Mouse (Mus musculus): ENCODE measurements around the gene Csf1. TPM values are rescaled to one million over a fixed set of nuclear protein-coding genes. Genes with fewer than 3 reads are reported as not detected.

The Csf1 gene
- total RNA-seq, 2 experiments from 2014 or later: 17.1 to 18.6 TPM

GRCm38 (mm10) chr3:107709156-107709555 is 51.1 kb downstream of the Csf1 start:
- DNase-seq (ENCODE audit: extremely low spot score in 1 of 2, low spot score in 1 of 2): no peak

- DNase-seq (ENCODE audit: extremely low spot score in 1 of 2, low spot score in 1 of 2): no peak
These were observed 53.0 kb downstream of the Csf1 start for GRCm38 (mm10) chr3:107707239-107707638.

- no peak for DNase-seq (ENCODE audit: extremely low spot score in 1 of 2, low spot score in 1 of 2)
These were observed 54.1 kb downstream of the Csf1 start for GRCm38 (mm10) chr3:107706164-107706563.

- DNase-seq (ENCODE audit: extremely low spot score in 1 of 2, low spot score in 1 of 2): no peak
These were observed 55.9 kb downstream of the Csf1 start for GRCm38 (mm10) chr3:107704371-107704705.

- DNase-seq (ENCODE audit: extremely low spot score in 1 of 2, low spot score in 1 of 2): no peak
These were observed 56.4 kb downstream of the Csf1 start for GRCm38 (mm10) chr3:107703675-107704370.

GRCm38 (mm10) chr3:107701767-107702394 is 58.4 kb downstream of the Csf1 start:
- DNase-seq (ENCODE audit: extremely low spot score in 1 of 2, low spot score in 1 of 2): no peak

- DNase-seq (ENCODE audit: extremely low spot score in 1 of 2, low spot score in 1 of 2): no peak
These were observed 59.6 kb downstream of the Csf1 start for GRCm38 (mm10) chr3:107700625-107701024.

GRCm38 (mm10) chr3:107696910-107697309 is 63.4 kb downstream of the Csf1 start:
- no peak for DNase-seq (ENCODE audit: extremely low spot score in 1 of 2, low spot score in 1 of 2)

GRCm38 (mm10) chr3:107695948-107696881 is 64.1 kb downstream of the Csf1 start, which contains the start of gene Ahcyl1:
Ahcyl1 (minus strand) TSS chr3:107696560.
- DNase-seq (ENCODE audit: extremely low spot score in 1 of 2, low spot score in 1 of 2): peak; percentile 97 to 99

- peak in 1 of 2 experiments; percentile 11 for DNase-seq (ENCODE audit: extremely low spot score in 1 of 2, low spot score in 1 of 2)
These were observed 64.9 kb downstream of the Csf1 start for GRCm38 (mm10) chr3:107695219-107695947.

- DNase-seq (ENCODE audit: extremely low spot score in 1 of 2, low spot score in 1 of 2): no peak
These were observed 65.9 kb downstream of the Csf1 start for GRCm38 (mm10) chr3:107694256-107694900.

Other genes starting within 250 kb of the Csf1 start
- gene Slc6a17, start 242.5 kb downstream of the Csf1 start, total RNA-seq (2021): 100 to 1,000 TPM; 288 to 297 TPM
- not detected for gene Ubl4b, start 205.4 kb downstream of the Csf1 start, total RNA-seq (2021)
- gene Alx3, start 165.4 kb downstream of the Csf1 start, total RNA-seq (2021): under 1 TPM; 0.33 to 0.47 TPM
- not detected for gene Gm10961, start 129.1 kb downstream of the Csf1 start, total RNA-seq (2021)
- gene Strip1, start 128.8 kb downstream of the Csf1 start, total RNA-seq (2021): 10 to 100 TPM; 69.6 to 71.2 TPM
- gene Ahcyl1, start 63.9 kb downstream of the Csf1 start, total RNA-seq (2021): 100 to 1,000 TPM; 333 to 340 TPM
- gene Eps8l3, start 116.8 kb upstream of the Csf1 start, total RNA-seq (2021): not detected
- gene Gstm5, start 135.4 kb upstream of the Csf1 start, total RNA-seq (2021): 100 to 1,000 TPM; 281 to 321 TPM
- gene Gstm7, start 171.3 kb upstream of the Csf1 start, total RNA-seq (2021): 100 to 1,000 TPM; 150 to 174 TPM
- gene Gstm6, start 183.3 kb upstream of the Csf1 start, total RNA-seq (2021): 10 to 100 TPM; 12.1 to 14.2 TPM
- gene Gstm3, start 208.8 kb upstream of the Csf1 start, total RNA-seq (2021): not detected
- 1 to 10 TPM; 2.6 to 2.8 TPM for gene Gstm2, start 226.0 kb upstream of the Csf1 start, total RNA-seq (2021)

Data from layer of hippocampus, postnatal 25 days (tissue).